Mouse (Mus musculus) heart, postnatal 10 days (tissue): Measurements from ENCODE around the gene March8. TPM values are rescaled to one million over a fixed set of nuclear protein-coding genes. Genes with fewer than 3 reads are reported as not detected.

Source experiments
- DNase-seq, 2 experiments: peaks; one replicate each; pipeline ENCODE4 v3.0.0; 2021
- intact Hi-C: fragments of 180-260 bp; cut with DNase I; formaldehyde crosslinking; loops from one replicate; pipeline ENCODE4 v1.15.1; 2025
- total RNA-seq, 2 experiments: library from RNA; stranded (reverse); gene quantifications; 2 replicates each; pipeline ENCODE4 v1.2.3; 2021

March8 gene
- total RNA-seq, 2 experiments from 2014 or later = 39.1 to 45.4 TPM

DNA sequence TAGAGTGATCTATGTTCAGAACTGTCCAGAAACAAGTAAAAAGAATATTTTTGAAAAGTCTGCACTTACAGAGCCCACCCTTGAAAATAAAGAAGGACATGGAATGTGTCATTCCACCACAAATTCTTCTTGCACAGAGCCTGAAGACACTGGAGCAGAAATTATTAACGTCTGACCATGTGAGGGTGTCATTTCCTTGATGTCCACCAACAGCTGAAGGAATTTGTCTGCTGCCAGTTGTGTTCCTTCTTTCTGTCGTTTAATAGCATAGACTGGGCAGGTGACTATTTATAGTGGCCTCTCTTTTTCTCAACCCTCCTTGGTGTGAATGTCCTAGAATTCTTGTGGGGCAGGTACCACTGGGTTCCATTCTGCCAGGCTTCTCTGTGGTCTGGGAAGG lies 68.3 kb downstream of the March8 start:
- no peak for DNase-seq
- intact Hi-C loops = no loop called here

DNA sequence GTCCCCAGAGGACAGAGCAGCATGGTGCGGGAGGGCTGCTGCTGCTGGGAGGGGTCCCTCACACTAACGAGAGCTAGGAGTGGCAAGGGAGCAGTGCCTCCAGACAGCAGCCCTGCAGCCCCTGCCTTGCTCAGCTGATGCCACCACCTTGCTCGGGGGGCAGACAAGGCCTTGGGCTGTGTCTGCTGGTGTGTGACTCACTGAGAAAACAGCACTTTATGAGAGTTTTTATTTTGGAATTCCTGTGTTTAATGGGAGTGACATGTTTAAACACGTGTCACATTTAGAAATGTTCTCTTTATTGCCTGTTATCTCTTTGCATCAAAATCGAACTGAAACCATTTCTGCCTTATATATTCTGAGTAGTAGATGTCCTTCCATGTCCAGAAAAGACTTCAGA lies 68.9 kb downstream of the March8 start:
- intact Hi-C loops = no loop called here
- no peak for DNase-seq

- intact Hi-C loops = no loop called here
- DNase-seq = no peak
These were observed 69.4 kb downstream of the March8 start for GRCm38 (mm10) chr6:116407216-116407615.

DNA sequence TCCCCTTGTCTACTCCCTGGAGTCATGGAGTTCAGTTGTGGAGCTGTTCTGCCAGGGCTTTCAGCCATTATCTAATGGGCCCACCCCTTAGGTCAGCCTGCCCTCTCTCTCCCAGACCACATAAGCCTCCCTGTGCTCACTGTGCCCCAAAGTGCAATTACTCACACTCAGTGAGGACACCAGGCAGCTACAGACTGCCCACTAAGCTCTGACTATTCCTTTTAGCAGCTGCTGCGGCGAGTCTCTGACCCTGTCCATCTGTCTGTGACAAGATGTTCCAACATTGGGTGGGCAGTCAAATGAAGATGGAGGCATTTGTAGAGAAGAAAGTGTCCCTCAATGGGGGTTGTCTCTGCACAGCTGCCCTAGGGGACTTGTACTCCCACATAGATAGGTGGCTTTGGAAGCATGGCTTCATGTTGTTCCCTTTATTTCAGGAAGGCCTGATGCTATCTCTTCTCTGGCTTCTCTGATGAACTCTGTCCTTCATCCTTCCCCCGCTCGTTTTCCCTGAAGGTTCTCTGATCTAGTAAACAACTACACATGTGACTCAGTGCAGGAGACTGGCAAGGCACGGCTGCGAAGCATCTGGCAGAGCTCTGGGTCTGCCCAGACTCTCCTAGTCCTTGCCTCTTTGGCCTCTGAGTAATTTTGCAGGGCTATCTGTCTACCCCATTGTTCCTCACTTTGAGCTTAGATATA lies 70.3 kb downstream of the March8 start:
- no peak for DNase-seq
- intact Hi-C loops = no loop called here

GRCm38 (mm10) chr6:116410436-116410835 lies 72.6 kb downstream of the March8 start:
- no peak for DNase-seq
- intact Hi-C loops = no loop called here

- intact Hi-C loops = no loop called here
- DNase-seq = no peak
These were observed 73.9 kb downstream of the March8 start for GRCm38 (mm10) chr6:116411716-116412115.

- DNase-seq = no peak
- intact Hi-C loops = no loop called here
These were observed 74.9 kb downstream of the March8 start for GRCm38 (mm10) chr6:116412546-116413325.

DNA sequence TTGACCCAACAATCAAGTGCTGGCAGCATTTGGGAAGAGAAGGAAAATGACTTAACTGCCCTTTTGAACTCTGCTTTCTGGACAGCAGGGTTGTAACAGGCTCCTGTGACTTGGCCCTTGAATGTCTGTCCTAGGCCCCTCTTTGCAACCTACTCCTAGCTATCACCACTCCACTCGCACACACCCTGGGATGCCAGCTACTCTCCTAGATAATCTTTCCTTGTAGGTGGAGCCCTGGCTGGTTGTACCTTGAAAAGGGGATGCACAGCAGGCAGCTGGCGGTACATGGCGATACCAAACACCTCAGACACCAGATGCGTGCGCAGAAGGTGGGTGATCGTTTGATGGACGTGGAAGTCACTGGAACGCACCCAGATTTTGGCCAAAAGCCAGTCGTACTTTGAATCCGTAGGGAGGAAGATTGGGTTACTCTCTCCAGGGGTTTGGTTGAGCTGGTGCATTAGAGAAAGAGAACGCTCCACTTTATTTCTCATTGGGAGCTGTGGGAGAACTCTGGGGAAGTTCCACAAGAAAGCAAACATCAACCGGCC lies 77.4 kb downstream of the March8 start:
- no peak for DNase-seq

GRCm38 (mm10) chr6:116416000-116416552 lies 78.3 kb downstream of the March8 start:
- no peak for DNase-seq
- intact Hi-C loops = loop anchor here (5.0 kb wide), 2 partner anchors 156 to 281 kb away; no protein-coding TSS in a partner anchor

More for the DNA sequence above, 77.4 kb downstream of the March8 start:
- intact Hi-C loops = loop anchor here (5.0 kb wide), 2 partner anchors 157 to 282 kb away; no protein-coding TSS in a partner anchor

DNA sequence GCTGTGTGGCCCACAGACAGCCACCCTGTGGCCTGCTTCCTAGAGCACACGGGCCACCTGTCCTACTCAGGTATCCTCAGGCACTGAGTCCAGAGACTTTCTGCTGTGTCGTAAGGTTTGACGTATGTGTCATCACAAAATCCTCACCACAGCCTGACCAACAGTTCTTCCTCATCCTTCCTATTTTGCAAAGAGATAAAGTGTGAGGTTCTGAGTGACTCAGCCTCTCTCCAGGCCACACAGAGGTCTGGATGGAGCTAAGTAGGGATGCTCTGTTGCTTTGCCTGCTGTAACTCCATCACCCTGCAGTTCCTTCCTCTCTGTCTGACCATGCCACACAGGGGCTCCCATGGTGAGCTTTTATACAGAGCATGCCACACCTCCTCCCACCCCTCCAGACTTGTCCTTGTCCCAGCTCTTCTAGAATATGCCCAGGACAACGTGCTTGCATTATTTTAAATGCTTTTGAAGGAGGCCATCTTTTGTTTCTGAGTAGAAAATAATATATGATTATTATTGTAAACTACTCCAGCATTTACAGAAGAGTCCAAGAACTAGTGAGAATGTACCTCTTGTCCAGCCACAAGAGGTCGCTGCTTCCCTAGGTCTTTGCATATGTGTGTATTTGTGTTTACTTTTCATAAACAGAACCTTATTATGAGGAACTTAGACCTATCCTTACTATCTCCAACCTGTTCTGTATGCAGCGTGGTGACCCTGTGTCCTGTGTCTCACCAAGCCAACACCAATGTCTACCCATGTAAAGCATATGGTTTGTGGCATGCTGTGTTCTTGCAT lies 79.9 kb downstream of the March8 start:
- intact Hi-C loops = loop anchor here (5.0 kb wide), 2 partner anchors 155 to 280 kb away; no protein-coding TSS in a partner anchor
- DNase-seq = peak in 1 of 2 experiments; percentile 50

GRCm38 (mm10) chr6:116418487-116418886 lies 80.7 kb downstream of the March8 start:
- intact Hi-C loops = loop anchor here (5.0 kb wide), 2 partner anchors 154 to 279 kb away; no protein-coding TSS in a partner anchor
- no peak for DNase-seq

DNA sequence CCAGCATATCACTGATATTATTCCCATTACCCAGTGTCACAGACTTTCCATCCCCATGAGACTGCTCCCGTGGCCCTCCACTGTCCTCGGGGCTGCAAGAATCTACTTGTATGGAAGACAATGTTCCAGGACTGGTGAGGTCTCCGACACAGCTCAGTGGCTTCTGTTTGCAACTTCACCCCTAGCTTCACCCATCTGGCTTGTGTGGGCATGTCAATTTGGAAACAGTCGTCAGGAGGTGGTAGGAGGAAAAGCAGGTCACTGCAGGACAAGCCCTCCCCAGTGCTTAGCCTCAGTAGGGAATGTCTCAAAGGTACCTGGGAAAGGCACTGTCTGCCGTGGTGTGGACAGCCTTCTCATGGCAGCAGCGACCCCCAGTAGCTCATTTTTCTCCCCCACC lies 81.9 kb downstream of the March8 start:
- no peak for DNase-seq
- intact Hi-C loops = loop anchor here (5.0 kb wide), 2 partner anchors 153 to 278 kb away; no protein-coding TSS in a partner anchor

- intact Hi-C loops = no loop called here
- DNase-seq = no peak
These were observed 82.4 kb downstream of the March8 start for GRCm38 (mm10) chr6:116420271-116420670.

DNA sequence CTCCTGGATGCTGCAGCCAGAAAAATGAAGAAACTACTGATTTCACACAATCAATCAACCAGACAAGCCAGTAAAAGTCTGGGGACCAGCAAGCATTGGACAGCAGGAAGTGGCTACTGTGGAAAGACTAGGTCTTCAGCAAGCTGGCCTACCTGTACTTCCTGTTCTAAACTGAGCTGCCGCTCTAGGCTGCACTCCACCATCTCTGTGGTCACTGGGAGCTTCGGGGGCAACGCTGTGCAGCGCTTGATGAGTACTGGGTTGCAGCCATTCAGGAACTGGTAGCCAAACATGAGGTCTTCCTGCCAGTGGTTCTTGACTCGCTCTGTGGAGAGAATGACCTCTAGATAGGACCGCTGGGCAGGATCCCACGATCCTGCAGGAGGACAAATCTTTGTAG lies 85.2 kb downstream of the March8 start:
- intact Hi-C loops = no loop called here
- DNase-seq = no peak

DNA sequence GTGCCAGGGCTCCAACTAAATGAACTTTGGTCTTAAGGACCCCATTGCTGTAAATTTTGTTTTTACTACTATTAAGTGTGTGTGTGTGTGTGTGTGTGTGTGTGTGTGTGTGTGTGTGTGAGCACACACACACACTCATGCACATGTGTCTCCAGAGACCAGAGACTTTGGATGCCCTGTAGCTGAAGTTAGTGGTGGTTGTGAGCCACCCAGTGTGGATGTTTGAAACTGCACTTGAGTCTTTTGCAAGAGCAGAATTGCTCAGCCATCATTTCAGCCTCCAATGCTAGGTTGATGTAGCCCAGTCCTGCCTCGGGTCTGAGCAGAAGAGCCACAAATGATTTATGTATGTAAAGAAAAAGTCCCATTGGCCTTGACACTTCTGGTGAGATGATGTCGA lies 85.8 kb downstream of the March8 start:
- peak in 1 of 2 experiments; percentile 44 for DNase-seq
- intact Hi-C loops = loop anchor here (2.0 kb wide), 1 partner anchor 183 kb away; no protein-coding TSS in a partner anchor

DNA sequence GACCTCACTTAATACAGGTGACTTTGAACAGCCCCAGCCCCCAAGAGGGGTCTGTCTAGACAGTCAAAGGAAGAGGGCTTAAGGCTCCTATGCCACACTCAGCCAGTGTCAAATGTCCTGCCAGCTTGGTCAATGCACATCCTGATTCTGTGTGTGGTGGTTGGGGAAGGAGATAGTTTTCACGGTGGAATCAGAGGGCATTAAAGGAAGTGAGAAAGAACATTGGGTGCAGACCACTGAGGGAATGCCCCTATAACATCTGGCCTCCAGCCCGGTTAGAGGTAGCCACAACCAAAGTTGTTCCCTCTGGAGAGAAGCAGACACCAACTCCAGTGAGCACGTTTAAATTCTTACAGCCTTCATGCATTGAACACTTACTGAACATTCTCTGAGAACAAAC lies 89.7 kb downstream of the March8 start:
- no peak for DNase-seq
- intact Hi-C loops = loop anchor here (5.0 kb wide), 1 partner anchor 140 kb away; no protein-coding TSS in a partner anchor

- intact Hi-C loops = loop anchor here (5.0 kb wide), 1 partner anchor 139 kb away; no protein-coding TSS in a partner anchor
- peak in 1 of 2 experiments; percentile 33 for DNase-seq
These were observed 90.5 kb downstream of the March8 start for GRCm38 (mm10) chr6:116428282-116428681.

DNA sequence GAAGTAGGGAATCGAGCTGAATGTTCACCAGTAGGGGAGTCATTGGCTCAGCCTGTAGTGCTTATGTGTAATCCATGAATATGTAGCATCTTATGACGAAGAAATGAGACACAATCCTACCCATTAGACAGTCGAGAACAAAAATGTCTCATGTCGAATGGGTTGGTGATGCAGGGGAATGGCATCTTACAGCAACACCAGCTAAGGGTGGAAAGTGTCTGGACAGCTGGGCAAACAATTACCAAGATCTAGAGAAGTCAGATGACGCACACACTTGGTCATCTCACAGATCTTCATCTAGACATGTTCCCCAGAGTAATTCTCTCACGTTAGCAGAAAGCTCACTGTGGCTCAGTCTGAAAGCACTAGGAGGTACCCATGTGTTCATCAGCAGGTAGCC lies 101.0 kb downstream of the March8 start:
- DNase-seq = no peak
- intact Hi-C loops = no loop called here

- DNase-seq = no peak
- intact Hi-C loops = no loop called here
These were observed 101.7 kb downstream of the March8 start for GRCm38 (mm10) chr6:116439531-116439930.

DNA sequence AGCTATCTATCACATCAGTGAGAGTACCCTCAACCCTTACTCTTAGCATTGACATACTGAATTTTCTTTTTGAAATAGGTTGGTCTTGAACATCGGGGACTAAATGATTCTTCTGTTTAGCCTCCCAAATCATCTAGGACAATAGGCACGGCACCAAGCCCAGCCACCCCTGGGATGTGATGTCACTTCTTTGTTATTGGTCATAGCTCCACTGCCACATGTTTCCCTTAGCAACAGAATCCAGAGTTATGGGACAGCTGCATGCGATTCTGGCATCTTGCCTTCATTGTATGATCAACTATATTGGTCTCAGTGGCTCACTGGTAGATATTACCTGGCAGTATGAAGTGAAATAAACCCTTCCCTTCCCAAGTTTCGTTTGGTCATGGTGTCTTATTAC lies 102.6 kb downstream of the March8 start:
- intact Hi-C loops = no loop called here
- peak; percentile 17 to 24 for DNase-seq
